Mouse (Mus musculus): ENCODE results near the gene Dctpp1.
"Not testable (repeated sequence)": the region's sequence is repeated elsewhere in the genome, so short reads cannot be mapped to it uniquely, and the experiment has no call there.

Gene Dctpp1

GRCm38 (mm10) chr7:127270666-127271065, 10.2 kb upstream of the Dctpp1 start:
- no peak for DNase-seq (ENCODE audit: low spot score in 2 of 2)

- no peak for DNase-seq (ENCODE audit: low spot score in 2 of 2)
Measured at GRCm38 (mm10) chr7:127270256-127270655, 9.7 kb upstream of the Dctpp1 start.

- DNase-seq (ENCODE audit: low spot score in 2 of 2), result no peak
Measured at GRCm38 (mm10) chr7:127263526-127263925, 3.0 kb upstream of the Dctpp1 start.

DNA sequence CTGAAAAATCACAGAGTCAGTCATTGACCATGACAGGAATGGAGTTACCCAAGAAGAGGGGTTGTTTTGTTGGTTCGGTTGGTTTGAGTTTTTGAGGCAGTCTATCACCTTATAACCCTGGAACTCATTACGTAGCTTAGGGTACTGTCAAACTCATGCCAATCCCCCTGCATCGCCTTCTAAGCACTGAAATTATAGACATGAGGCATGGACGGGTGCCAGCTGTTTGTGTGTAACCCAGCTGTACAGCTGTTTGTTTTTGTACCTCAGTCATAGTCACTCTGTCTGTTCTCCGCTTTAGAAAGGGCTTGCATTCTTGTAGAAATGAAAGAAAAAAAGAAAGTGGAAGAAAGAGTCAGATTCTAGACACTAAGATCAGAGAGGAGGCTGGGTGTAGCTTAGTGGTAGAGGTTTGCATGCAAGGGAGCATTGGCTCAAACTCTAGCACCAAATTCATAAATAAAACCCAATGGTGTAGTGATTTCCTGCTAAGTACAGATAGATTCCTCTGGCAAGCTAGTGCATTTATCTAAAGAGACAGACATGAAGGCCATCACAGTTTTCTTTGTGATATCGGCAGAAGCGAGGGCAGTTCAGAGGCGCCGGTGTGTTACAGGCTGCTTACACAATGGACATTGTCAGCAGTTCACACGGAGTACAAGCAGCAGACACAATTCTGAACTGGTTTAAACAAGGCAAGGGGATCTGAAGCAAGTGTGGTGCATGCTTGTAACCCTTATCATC, 1.9 kb upstream of the Dctpp1 start:
- DNase-seq (ENCODE audit: low spot score in 2 of 2), result no peak

GRCm38 (mm10) chr7:127259186-127259905, 1.2 kb downstream of the Dctpp1 start:
- no peak for DNase-seq (ENCODE audit: low spot score in 2 of 2)

GRCm38 (mm10) chr7:127256518-127256917, 4.0 kb downstream of the Dctpp1 start:
- DNase-seq (ENCODE audit: low spot score in 2 of 2), result no peak

DNA sequence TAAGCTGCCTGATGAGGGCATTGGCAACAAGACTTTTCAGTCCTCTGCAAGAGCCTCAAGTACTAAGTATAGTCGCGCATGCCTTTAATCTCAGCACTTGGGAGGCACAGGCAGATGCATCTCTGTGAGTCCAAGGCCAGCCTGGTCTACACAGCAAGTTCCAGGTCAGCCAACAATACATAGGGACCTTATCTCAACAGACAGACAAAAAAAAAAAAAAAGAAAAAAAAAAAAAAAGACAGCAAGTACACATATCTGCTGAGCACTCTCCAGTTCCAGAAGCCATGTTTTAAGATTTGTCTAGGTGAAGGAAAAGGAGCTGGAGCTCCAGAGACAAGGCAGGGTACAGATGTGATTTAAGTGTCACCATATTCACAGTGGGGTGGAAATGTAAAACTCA, 4.5 kb downstream of the Dctpp1 start:
- DNase-seq (ENCODE audit: low spot score in 2 of 2), result no peak

GRCm38 (mm10) chr7:127255008-127255407, 5.5 kb downstream of the Dctpp1 start:
- DNase-seq (ENCODE audit: low spot score in 2 of 2), result no peak

- DNase-seq (ENCODE audit: low spot score in 2 of 2), result peak; percentile 88 to 92
Measured at GRCm38 (mm10) chr7:127253821-127254769, 6.4 kb downstream of the Dctpp1 start.

DNA sequence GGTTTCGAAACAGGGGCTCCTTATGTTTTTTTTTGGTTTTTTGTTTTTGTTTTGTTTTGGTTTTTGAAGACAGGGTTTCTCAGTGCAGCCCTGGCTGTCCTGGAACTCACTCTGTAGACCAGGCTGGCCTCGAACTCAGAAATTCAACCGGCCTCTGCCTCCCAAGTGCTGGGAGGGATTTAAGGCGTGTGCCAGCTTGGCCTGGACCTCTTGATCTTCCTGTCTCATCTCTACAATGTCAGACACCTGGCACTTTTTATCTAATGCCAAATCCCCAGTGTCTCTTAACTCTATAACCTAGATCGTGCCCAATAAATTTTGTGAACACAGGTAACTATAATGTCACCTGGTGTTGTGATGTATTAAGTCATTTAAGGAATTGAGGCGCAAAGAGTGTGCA, 7.2 kb downstream of the Dctpp1 start:
- DNase-seq (ENCODE audit: low spot score in 2 of 2), result no peak

- DNase-seq (ENCODE audit: low spot score in 2 of 2), result no peak
Measured at GRCm38 (mm10) chr7:127252414-127252813, 8.1 kb downstream of the Dctpp1 start.

DNA sequence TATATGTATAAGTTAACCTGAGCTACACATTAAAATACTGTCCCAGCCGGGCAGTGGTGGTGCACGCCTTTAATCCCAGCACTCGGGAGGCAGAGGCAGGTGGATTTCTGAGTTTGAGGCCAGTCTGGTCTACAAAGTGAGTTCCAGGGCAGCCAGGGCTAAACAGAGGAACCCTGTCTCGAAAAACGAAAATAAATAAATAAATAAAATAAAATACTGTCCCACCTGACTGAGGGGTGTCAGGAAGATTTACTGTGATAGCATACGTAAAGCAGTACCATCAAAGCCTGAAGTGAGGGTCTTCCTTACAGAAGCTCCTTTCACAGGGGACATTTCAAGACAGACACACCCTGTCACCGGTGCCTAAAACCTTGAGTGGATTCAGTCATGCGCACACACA, 10.0 kb downstream of the Dctpp1 start:
- not testable (repeated sequence) for DNase-seq (ENCODE audit: low spot score in 2 of 2)

DNA sequence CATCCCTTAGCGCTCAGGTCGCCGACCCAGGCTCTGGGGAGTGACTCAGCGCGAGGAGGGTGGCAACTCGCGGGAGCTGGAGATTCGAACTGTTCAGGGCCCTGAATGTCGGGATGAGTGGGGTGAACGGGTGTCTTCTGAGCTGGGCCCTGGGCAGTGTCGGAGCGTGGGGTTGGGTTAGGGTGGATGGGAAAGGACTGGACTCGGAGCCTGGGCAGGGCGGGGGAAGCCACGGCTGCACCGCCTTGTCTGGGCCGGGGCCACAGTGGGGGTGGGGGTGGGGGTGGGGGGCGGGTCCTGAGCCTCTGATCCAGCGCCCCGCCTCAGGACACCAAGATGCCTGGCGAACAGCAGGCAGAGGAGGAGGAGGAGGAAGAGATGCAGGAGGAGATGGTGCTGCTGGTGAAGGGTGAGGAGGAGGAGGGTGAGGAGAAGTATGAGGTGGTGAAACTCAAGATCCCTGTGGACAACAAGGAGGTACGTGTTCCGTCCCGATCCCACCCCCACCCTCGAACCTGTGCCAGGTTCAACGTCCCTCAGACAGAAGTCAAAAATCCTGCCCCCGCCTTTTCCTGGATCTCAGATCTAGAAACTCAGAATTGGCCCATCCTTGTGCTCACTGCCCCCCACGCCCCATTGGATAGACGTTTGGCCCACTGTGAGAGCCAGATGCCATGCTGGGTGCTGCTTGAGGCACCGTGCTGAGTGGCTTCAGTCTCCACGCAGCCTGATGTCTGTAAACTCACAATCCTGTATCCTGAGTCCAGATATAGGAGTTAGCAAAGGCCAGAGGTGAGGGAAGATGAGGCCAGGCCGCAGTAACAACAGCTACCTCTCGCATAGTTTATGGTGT, 15.6 kb downstream of the Dctpp1 start:
- DNase-seq (ENCODE audit: low spot score in 2 of 2), result no peak

DNA sequence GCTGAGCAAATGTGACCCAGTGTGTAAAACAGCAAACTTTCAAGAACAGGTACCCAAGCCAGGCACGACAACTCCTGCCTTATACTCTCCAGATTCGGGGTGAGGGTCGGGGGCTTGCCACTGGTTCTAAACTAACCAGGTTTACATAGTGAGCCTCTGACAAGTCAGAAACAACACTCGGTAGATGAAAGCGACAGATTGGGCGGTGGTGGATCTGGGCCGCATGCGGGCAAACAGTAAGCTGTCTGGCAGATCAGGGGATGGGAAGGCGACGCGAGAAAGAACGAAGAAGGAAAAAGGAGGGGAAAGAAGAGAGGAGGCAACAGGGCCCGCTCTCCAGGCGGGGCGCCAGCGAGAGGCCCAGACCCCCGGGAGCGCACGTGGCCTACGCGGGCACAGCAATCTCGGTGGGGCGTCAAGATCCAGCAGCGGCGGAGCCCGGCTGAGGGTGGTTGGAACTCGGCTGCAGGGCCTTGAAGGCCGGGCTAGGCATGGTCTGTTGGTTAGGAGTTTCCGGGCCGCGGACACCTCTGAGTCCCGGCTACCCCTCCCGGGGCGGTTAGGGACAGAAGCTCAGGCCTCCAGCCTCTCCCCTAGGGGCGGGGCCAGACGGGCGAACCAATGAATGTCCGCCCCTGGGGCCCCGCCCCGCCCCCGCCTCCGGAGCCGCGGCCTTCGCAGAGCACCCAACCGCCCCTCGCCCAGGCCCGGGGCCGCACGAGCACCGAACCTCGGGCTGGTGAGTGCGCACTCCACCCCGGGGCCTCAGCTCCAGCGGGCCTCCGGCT, 16.4 kb downstream of the Dctpp1 start, which contains the start of gene Zfp771:
Gene Zfp771, plus strand, starts transcription at position 405 of the 788 bp plus-strand sequence.
- peak; percentile 87 to 90 for DNase-seq (ENCODE audit: low spot score in 2 of 2)

DNA sequence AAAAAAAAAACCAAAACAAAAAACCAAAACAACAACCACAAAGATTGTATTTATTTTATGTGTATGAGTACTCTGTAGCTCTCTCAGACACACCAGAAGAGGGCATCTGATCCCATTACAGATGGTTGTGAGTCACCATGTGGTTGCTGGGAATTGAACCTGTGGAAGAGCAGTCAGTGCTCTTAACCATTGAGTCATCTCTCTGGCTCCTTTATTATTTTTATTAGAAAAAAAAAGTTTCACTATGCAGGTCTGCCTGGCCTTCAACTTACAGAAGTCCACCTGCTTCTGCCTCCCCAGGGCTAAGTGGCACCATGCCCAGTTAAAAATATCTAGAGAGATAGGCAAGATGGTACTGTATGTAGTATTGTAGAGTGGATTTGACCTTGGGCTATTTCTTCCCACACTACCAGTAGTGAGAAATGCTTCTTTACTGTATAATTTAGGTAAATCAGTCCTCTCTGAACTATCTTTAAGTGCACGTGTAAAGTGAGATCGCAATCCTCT, 17.1 kb downstream of the Dctpp1 start:
- no peak for DNase-seq (ENCODE audit: low spot score in 2 of 2)

DNA sequence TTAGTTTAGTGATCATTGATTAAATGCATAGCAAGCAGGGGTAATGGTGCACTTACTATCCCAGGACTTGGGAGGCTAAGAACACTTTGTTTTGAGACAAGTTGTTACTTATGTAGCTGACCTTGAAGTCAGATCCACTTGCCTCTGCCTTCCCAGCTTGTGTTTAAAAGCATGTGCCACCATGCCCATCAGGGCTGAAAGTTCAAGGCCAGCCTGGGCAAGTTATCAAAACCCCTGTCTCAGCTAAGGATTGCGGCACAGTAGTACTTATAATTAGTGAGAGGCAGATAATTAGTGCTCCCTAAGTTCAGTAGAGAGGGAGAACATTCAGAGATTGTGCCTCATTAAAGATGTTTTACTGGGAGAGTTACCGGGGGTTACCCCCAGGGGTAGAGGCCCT, 25.7 kb downstream of the Dctpp1 start:
- no peak for DNase-seq (ENCODE audit: low spot score in 2 of 2)

GRCm38 (mm10) chr7:127233765-127234164, 26.7 kb downstream of the Dctpp1 start:
- DNase-seq (ENCODE audit: low spot score in 2 of 2), result no peak

GRCm38 (mm10) chr7:127233368-127233749, 27.1 kb downstream of the Dctpp1 start:
- DNase-seq (ENCODE audit: low spot score in 2 of 2), result no peak

- DNase-seq (ENCODE audit: low spot score in 2 of 2), result peak; percentile 62 to 76
Measured at GRCm38 (mm10) chr7:127232622-127233367, 27.7 kb downstream of the Dctpp1 start, which contains the start of the genes Zfp553 and Sept1. Gene Zfp553 (plus strand): TSS chr7:127233061. Gene Sept1 (minus strand): TSS chr7:127233130.
